Mouse (Mus musculus) small intestine, adult 2 months (tissue): ENCODE results near the gene Heg1. TPM values are rescaled to one million over a fixed set of nuclear protein-coding genes. Genes with fewer than 3 reads are reported as not detected.

Experiments
- H3K27ac ChIP-seq: fragments of 200-500 bp; 2 replicates; pipeline ENCODE4 v1.5.1; 2012; ENCODE audit warnings: low read depth, low read length, control low read depth, inconsistent platforms; ENCODE audit not compliant: insufficient read depth
- H3K27me3 ChIP-seq: fragments of 200-500 bp; 2 replicates; pipeline ENCODE4 v1.6.1; 2012; ENCODE audit warnings: mild to moderate bottlenecking, moderate library complexity, low read length, inconsistent platforms; ENCODE audit not compliant: control insufficient read depth, insufficient read depth
- H3K36me3 ChIP-seq: fragments of 200-500 bp; 2 replicates; pipeline ENCODE4 v1.6.1; 2012; ENCODE audit warnings: mild to moderate bottlenecking, low read length, control low read depth, inconsistent platforms; ENCODE audit not compliant: control insufficient read depth, insufficient read depth
- H3K4me1 ChIP-seq: fragments of 200-500 bp; 2 replicates; pipeline ENCODE4 v1.6.1; 2012; ENCODE audit warnings: low read length, inconsistent platforms, mixed read lengths; ENCODE audit not compliant: control insufficient read depth, insufficient read depth, insufficient read length
- H3K4me3 ChIP-seq: fragments of 200-500 bp; 2 replicates; pipeline ENCODE4 v1.5.1; 2012; ENCODE audit warnings: low read depth, mild to moderate bottlenecking, control low read depth, inconsistent platforms, low read length, moderate library complexity
- CTCF ChIP-seq: fragments of 200-500 bp; IDR thresholded peaks from 2 replicates; pipeline ENCODE4 v1.5.1; 2012; ENCODE audit warnings: low read depth, mild to moderate bottlenecking, control low read depth, inconsistent platforms, low read length, moderate library complexity, mixed read lengths; ENCODE audit not compliant: insufficient replicate concordance, insufficient read length; ENCODE audit errors: extremely low read depth
- POLR2A ChIP-seq: fragments of 200-500 bp; IDR thresholded peaks from 2 replicates; pipeline ENCODE4 v1.6.1; 2012; ENCODE audit warnings: low read depth, mild to moderate bottlenecking, control low read depth, inconsistent platforms, low read length, moderate library complexity
- WGBS: fragments of 180-500 bp; shearing (Covaris S2); methylation state at CpG from one replicate; pipeline ENCODE4 v1.1.7; 2018; 5-methylcytosine and 5-hydroxymethylcytosine counted together
- polyA plus RNA-seq: library from polyadenylated mRNA; depleted of rRNA; stranded (reverse); fragments of >200 nt; gene quantifications from 2 replicates; pipeline ENCODE4 v1.2.3, GENCODE M21; 2012; rRNA removed

Gene Heg1
- polyA plus RNA-seq, 1 experiment, result 12.0 TPM

GRCm38 (mm10) chr16:33796756-33797155, 112.6 kb downstream of the Heg1 start:
- H3K27ac ChIP-seq, result peak overlapping the region; percentile 91
- peak overlapping the region; percentile 58 for H3K4me3 ChIP-seq
- peaks cover 50% of the 10 kb centered on the region for H3K36me3 ChIP-seq
- WGBS, result 24% methylated on average over 3 of the region's 3 CpGs
- TF ChIP-seq POLR2A, result no peak
- no peaks in the 10 kb centered on the region for H3K27me3 ChIP-seq
- H3K4me1 ChIP-seq, result peaks cover 9% of the 10 kb centered on the region; the same call in 1 of the 2 replicates

GRCm38 (mm10) chr16:33797860-33798259, 113.7 kb downstream of the Heg1 start:
- Histone ChIP-seq H3K4me3 (peak overlapping the region; percentile 34; the same call in 1 of the 2 replicates), H3K27me3 (no peaks in the 10 kb centered on the region), H3K27ac (peak overlapping the region; percentile 8; the same call in 1 of the 2 replicates), H3K4me1 (peaks cover 7% of the 10 kb centered on the region; the same call in 1 of the 2 replicates), H3K36me3 (peaks cover 61% of the 10 kb centered on the region)
- WGBS, result 17% methylated on average over 5 of the region's 5 CpGs
- TF ChIP-seq POLR2A (no peak), CTCF (no peak; the same call in 1 of the 2 replicates)

- no peak overlapping the region for H3K4me3 ChIP-seq
- no peak overlapping the region for H3K27ac ChIP-seq
- no peaks in the 10 kb centered on the region for H3K4me1 ChIP-seq
- TF ChIP-seq POLR2A, result no peak
- peak; percentile 54; the same call in 1 of the 2 replicates for TF ChIP-seq CTCF
- peaks cover 85% of the 10 kb centered on the region for H3K36me3 ChIP-seq
- no peaks in the 10 kb centered on the region for H3K27me3 ChIP-seq
- 69% methylated on average over 3 of the region's 3 CpGs for WGBS
Measured at GRCm38 (mm10) chr16:33810002-33810401, 125.8 kb downstream of the Heg1 start.

- no peaks in the 10 kb centered on the region for H3K27me3 ChIP-seq
- TF ChIP-seq CTCF (no peak), POLR2A (no peak)
- 86% methylated on average over 7 of the region's 7 CpGs for WGBS
- H3K4me1 ChIP-seq, result no peaks in the 10 kb centered on the region
- no peak overlapping the region for H3K4me3 ChIP-seq
- H3K27ac ChIP-seq, result no peak overlapping the region
- peaks cover 59% of the 10 kb centered on the region for H3K36me3 ChIP-seq
Measured at GRCm38 (mm10) chr16:33818413-33819165, 134.4 kb downstream of the Heg1 start.

- Histone ChIP-seq H3K4me3 (no peak overlapping the region), H3K4me1 (no peaks in the 10 kb centered on the region), H3K27ac (no peak overlapping the region), H3K36me3 (peaks cover 45% of the 10 kb centered on the region), H3K27me3 (no peaks in the 10 kb centered on the region)
- WGBS, result 19% methylated on average over 17 of the region's 17 CpGs
- TF ChIP-seq POLR2A, result no peak
- peak; percentile 49; the same call in 1 of the 2 replicates for TF ChIP-seq CTCF
Measured at GRCm38 (mm10) chr16:33820269-33821178, 136.4 kb downstream of the Heg1 start.

Other genes with a start within 250 kb of the Heg1 start
- 20.9 and 46.7 TPM in 2 replicates for gene Slc12a8, start 167.0 kb upstream of the Heg1 start, polyA plus RNA-seq
- gene Muc13, start 109.7 kb downstream of the Heg1 start, polyA plus RNA-seq, result 2,067 and 2,412 TPM in 2 replicates
- gene Itgb5, start 145.3 kb downstream of the Heg1 start, polyA plus RNA-seq, result 36.3 and 80.3 TPM in 2 replicates